Mouse (Mus musculus): Measurements from ENCODE around the gene Cacna2d3.

Gene Cacna2d3

DNA sequence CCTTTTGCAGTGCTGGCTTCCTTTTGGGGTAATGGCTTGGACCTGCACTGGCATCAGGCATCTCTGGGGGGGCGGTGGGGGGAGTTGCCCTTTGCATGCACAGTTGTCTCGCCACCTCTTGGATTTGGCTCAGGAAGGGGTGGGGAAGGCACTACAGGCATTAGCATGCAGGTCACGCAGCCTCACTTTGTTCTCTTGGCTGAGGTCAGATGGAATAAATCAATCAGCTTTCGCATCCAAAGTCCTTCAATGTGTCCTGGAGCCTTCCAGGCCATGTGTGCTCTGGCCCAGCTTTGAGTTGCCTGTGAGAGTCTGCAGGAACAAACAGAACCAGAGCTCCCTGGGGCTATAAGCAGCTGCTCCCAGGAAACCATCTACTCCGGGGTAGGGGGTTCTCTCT is 705.8 kb downstream of the Cacna2d3 start:
- no peak for DNase-seq (ENCODE audit: low read depth, low spot score)

DNA sequence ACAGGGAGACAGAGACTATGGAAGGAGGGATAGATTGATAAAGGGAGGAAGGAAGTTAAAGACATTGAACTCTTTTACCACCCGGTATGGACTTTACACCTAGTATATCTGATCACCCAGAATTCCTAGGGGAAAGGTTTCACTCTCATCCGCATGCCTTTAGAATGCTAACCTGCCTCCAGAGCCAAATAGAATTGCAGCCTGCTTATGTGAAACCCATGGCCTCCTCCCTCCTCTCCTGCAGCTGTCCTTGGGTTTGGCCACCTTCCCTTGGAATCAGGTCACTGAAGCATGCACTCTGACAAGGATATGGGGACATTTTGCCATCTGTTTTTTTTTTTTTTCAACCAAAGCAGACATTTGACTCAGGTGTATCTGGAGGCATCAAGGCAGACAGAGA is 707.0 kb downstream of the Cacna2d3 start:
- DNase-seq (ENCODE audit: low read depth, low spot score) = no peak

DNA sequence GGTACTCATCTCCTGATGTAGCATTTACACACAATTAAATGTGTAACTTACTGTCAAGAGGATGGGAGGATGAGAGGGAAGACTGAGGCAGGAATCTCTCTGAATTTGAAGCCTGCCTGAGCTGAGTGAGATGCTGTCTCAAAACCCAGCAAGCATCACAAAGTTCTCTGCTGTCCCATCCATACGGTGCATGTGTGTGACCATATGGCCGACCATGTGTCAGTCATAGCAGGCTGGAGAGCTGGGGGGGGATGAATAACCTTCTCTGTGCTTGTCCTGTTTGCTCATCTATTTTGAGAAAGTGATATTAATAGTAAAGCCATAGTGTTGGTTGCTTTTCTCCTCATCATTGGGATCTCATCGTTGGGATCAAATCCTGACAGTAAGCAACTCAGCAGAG is 708.5 kb downstream of the Cacna2d3 start:
- DNase-seq (ENCODE audit: low read depth, low spot score) = no peak

DNA sequence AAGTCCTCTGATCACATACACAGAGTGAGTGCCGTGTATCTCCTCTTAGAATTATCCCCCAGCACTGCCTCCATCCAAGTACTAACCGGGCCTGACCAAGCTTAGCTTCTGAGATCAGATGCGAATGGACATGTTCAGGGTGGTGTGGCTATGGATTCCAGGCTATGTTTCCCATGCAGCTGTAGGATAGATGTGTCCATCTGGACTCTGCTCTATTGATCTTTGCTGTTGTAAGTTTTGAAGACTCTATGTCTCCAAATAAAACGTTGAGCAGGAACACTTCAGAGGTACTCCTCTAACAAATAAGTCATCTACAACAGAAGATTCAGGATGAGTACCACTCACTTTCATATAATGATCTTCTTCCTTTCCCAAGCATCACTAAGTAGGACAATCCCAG is 712.0 kb downstream of the Cacna2d3 start:
- no peak for DNase-seq (ENCODE audit: low read depth, low spot score)

DNA sequence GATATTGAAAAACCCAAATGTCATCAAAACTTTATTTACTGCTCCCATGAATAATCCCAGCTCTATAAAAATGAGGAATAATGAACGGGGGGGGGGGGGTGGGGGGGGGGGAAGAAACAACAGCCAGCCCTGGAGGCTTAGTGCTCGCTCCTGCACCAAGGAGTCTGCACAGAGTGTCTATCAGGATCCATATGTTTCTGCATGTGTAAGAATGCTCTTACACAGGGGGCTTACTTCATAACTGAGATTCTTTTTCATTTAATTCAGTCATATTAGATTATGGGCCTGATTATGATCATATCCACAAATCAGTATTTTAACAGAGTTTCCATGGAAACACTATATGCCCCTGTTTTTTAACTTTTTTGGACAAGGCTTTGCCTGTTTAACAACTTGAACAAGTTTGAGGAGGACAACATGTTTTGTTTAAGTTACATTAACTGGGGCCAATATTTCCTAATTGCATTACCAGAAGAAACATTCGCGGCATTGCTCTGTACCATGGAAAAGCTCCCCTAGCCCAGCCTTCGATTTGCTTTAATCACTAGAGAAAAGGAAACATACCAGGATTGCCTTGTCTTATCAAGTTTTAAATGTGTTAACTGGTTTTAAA is 716.3 kb downstream of the Cacna2d3 start:
- DNase-seq (ENCODE audit: low read depth, low spot score) = no peak

DNA sequence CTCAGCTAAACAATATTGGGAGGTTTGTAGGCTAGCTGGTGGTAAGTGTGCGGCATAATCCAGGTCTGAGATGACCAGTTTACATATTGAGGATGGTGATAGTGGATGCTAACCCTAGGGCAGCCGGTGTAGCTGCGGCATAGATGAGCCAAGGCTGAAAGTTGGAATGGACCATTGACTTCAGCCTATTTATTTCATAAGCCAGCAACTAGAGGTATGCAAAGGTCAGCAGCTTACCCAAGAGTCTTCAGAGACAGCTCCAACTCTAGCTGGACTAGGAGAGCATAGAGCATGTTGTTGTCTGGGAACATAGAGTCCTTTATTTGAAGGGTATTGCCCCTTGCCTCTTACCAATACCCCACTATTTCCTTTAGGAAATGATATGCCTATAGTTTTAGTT is 725.1 kb downstream of the Cacna2d3 start:
- DNase-seq (ENCODE audit: low read depth, low spot score) = no peak

DNA sequence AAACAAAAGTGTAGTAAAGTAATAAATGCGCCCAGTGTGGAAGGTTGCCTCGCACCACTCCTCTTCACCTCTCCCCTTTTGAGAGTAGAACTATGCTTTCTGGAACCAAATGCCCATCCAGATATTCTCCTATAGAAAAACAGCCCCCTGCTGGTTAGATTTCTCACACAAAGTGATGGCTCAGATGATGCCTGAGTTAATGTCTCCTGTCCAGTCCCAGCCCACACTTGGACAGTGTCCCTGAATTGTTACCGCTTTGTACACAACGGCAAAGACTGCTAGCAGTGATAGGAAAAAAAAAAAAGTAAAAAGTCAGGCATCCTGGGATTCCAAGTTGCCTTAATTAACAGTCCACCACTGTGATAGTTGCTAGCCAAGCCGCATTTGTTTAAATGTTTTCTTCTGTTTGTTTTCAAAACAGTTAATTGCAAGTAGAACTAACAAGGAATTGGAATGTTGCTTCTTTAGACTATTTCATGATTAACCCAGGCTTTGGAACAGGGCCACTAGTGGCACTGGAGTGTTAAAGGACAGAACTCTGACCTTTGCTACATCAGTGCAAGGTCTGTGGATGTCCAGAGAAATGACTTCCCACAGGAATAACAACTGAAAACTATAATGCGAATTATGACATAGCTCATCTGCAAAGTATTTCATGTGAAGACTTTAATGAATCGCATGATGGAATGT is 733.3 kb downstream of the Cacna2d3 start:
- no peak for DNase-seq (ENCODE audit: low read depth, low spot score)

DNA sequence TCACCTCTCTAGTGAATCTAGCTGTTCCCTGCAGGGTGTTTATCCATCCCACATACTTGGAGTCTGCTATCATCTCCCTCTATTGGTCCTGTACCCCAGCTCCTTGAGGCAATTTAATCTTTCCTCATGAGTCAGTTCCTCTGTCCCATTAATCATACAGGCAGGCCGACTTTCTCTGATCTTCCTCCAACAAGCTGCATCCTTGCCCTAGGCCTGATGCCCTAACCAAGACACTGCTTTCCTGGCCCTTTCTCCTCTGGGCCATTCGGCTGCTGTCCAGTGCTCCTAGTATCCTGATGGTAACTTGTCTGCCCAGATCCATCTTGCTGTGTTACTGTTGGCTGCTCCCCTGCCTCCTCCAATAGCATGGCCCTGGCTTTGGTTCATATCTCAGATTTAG is 737.4 kb downstream of the Cacna2d3 start:
- no peak for DNase-seq (ENCODE audit: low read depth, low spot score)

DNA sequence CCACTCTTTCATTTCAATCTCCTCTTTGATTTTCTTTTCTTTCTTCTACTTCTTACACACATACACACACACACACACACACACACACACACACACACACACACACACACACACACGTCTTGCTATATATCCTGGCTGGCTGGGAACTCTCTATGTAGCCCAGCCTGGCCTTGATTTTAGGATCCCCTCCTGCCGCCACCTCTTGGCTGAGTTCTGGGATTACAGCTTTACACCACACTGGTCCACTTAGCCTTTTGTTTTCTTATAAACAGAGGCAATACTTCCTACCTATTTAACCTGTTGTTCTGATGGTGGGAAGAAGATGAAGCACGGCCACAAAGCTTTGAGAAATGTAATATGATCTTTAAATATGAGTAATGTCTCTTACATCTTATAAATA is 741.2 kb downstream of the Cacna2d3 start:
- no peak for DNase-seq (ENCODE audit: low read depth, low spot score)

DNA sequence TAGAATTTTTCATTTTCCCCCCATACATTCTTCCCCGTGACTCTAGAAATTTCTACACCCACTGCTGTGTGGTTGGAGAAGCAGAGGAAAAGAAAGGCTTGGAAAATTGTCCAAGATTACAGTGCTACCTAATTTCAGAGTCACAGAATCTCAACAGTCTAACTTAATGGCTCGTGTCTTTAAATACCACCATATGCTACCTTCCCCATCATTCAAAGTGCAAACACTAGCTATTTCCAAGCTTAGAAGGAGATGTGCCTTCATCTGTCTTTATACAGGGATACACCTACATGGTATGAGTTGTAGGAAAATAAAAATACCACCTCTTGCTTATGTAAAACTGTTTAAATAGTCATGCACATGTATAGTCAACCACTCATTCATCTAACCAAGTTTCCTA is 742.4 kb downstream of the Cacna2d3 start:
- no peak for DNase-seq (ENCODE audit: low read depth, low spot score)

DNA sequence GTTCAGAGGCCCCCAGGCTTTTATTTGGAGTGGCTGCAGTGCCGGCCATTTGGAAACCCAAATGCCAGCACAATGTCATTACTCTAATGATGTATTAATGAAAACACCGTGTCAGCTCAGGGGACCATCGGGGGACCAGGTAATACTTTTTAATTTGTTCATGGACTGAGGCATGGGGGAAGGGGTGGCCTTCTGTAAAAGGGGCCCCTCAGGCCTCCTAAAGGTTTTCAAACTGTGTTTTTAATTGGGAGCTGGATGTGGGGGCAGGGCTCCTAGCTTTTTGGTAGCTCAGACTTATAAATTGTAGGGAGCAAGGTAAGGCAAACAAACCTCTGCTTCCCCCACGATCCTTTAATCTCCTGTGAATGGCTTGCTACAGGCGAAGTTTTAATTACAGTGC is 749.0 kb downstream of the Cacna2d3 start:
- no peak for DNase-seq (ENCODE audit: low read depth, low spot score)

DNA sequence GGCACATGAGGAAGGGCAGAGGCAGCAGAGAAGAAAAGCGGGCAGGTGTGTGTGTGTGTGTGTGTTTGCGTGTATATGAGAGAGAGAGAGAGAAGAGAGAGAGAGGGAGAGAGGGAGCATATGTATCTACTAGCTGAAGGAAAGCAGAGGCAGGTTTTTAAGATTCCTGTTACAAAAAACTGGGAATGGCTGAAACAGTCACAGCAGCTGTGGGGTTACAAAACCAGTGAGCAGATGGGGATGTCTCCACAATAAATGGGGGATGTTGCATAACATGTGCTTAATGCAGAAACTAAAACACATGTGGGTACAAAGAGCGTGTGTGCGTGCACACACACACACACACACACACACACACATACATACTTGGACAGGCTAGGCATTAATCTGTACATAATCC is 752.4 kb downstream of the Cacna2d3 start:
- DNase-seq (ENCODE audit: low read depth, low spot score) = no peak

DNA sequence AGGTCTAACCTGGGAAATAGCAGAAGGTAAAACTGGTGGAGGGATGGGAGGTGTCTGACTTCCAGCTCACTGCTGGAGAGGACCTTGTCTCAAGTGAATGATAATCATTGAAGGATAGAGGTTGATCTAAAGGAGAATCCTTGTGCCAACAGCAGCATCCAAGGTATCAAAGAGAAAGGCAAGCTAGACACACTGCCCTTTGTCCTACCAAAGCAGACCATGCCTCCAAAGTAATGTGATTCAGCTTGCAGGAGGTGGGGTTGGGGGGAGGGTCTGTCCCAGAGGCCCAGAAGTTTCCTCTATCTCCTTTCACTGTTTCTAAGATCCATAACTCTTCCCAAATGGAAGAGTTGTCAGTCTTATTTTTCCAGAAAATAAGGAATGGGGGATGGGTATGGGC is 754.8 kb downstream of the Cacna2d3 start:
- no peak for DNase-seq (ENCODE audit: low read depth, low spot score)

DNA sequence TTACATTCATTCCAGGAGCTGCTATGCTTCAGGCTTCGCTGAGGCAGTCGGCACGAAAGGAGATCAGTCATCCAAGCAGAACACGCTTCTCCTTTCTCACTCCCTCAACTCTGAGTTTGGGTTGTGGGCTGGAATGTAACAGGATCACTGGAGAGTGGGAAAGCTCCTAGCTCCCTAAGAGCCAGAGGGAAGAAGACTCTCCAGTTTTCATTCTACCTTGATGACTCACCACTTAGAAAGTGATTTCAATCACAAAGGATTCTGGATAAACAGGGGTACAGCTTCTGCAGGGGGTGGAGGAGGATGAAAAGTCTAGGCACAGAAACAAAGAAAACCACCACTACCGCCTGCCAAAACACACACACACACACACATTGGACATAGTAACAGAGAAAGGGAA is 760.3 kb downstream of the Cacna2d3 start:
- DNase-seq (ENCODE audit: low read depth, low spot score) = no peak

DNA sequence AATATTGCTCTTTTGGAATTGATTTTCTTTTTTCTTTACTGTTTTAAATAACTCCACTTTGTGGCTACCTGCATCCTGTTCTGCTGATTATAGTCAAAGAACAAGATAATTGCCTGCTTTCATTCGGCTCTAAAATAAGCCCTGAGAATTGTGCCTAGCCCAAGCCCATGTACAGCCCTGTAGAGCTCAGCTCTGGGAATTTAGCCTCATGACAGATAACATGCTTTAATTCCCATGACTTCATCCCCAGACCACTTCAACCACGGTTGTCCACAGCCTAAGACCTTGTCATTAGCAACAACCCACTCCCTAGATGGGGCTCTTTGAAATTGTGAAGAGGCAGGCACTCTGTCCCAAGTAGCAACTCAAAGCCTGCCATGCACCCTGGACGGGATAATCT is 762.6 kb downstream of the Cacna2d3 start:
- DNase-seq (ENCODE audit: low read depth, low spot score) = no peak

DNA sequence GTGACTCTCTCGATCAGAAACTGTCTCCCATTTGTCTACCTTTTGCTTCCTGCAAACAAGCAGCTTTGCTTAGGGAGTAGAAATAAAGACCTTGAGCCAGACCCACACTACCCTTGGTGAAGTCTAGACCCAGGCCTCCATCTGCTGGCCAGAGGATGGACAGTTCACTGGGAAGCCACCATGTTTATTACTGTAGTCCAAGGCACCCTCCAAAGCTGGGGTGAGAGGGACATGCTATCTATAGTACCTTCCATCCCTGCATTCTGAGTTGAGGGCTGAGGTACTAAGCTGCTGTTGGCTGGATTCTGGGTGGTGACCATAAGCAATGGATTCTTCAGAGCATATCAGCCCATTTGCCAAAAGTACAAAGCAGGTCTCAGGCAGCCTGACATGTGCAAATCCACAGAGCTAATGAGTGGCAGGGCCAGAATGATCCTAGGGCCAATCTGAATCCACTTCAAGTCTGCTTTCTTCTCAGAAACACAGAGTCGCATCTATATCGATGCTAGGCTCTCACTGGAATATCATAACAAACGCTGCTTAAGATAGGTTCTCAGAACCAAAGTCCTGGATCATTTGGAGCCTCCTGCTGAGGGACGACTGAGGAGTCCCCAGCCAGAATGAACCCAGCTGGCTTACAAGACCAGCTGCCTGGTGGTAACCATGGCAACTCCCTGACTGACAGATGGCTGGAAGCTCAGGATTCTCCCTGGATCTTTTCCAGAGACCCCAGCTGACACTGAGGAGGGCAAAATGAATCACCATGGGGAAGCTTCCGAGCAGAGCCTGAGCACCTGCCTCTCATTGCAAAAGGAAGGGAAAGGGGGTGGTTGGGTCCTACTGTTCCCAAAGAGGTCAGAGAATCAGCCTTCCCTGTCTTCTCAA is 763.3 kb downstream of the Cacna2d3 start:
- DNase-seq (ENCODE audit: low read depth, low spot score) = peak; percentile 58

DNA sequence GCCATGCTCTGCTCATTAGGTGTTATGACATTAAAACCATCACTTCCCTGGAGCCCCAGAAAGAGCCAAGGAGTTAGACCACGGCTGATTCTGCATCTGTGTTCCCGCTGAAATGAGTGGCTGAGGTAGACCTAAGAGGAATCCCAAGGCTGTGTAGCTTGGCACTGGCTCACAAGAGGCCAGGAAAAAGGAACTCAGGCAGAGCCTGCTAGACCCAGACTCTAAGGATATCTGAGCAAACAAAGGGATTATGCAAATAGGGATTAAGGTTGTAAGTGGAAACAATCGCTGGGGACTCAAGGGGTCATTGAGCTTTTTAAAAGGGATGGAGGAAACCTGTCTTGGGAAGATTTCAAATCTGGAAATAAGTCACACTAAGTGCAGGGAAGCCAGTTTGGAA is 766.5 kb downstream of the Cacna2d3 start:
- no peak for DNase-seq (ENCODE audit: low read depth, low spot score)

DNA sequence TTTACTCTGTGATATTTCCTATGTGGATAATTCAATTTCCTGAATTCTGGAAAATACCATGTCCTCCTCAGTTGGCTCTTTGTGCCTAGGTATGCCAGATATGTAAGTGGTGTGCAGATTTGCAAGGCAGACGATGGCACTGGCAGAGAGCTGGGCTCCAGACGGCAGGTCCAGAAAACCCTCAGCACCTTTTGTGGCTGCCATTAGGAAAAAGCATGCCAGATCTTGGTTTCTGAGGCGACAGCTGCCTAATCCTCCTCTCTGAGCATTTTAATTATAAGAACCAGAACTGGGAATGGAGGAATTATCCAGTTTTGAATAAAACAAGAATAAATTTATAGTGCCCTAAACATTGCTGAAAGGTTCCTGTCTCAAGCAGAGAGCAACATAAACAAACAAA is 767.1 kb downstream of the Cacna2d3 start:
- DNase-seq (ENCODE audit: low read depth, low spot score) = no peak

DNA sequence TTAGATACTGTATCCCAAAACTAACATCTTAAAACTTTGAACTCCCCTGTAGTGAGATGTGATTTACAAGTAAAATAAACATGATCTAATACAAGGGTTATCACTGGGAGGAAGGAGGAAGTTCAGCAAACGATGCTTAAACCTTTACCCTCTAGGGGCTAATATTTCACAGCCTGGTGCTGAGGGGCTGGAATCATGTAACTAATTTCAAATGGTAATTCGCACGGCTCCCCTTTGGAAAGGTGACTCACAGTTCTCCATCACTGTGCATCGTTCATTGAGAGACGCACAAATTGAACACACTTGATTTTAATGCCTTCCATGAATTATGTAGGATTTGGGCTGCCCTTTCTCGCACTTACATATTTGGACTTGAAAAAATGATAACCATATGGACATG is 767.6 kb downstream of the Cacna2d3 start:
- DNase-seq (ENCODE audit: low read depth, low spot score) = no peak

DNA sequence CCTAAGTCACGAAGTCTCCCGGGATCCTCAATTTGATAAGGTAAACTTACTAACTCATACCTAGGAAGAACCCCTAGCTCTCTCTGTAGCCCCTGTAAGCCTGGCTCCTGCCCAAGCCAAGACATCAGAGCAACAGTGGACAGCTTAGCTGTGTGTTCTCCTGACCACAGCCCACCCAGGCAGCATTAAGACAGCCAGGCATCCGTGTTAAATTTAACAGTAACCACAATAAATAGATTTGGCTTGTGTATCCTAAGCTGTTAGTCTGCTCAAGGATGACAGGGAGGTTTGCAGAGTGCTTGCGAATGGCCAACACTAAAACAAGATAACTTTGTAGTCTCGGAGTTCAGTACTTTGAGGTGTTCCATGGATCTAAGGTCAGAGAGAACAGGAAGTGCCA is 768.3 kb downstream of the Cacna2d3 start:
- DNase-seq (ENCODE audit: low read depth, low spot score) = no peak

DNA sequence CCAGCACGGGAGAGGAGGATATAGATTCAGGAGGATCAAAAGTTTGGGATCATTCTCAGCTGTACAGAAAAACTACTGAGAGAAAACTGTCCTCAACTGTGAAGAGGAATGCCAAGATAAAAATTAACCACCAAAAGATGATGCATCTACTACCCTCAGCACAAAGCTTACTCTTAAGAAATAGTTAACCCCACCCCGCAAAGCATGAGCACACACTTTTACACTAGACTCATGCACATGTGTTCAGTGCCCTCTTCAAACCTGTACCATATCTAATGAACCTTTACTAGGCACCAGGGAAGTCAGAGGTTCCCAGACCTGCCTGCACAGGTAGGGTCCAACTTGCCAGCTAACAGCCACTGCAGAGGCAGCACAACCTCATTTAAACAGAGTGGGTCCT is 771.2 kb downstream of the Cacna2d3 start:
- no peak for DNase-seq (ENCODE audit: low read depth, low spot score)

DNA sequence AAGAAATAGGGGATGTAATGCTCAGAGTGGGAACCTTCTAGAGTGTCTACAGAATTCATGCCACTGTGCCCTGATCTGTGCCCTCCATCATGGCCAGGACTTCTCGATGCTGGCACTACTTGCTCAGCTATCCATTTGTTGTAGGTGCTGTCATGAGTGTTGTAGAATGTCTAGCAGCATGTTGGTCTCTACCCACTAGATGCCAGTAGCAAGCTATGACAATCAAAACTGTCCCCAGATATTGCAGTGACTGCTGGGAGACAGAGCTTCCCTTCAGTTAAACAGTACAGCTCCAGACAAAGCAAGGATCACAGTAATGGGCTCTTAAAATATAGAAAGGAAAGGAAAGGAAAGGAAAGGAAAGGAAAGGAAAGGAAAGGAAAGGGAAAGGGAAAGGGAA is 771.9 kb downstream of the Cacna2d3 start:
- no peak for DNase-seq (ENCODE audit: low read depth, low spot score)
